Mouse (Mus musculus): ENCODE measurements at regions not wholly inside any gene's neighbourhood (a gene's known extent, or its start where the extent isn't known, plus 50 kb on each side); places are given as distances from the start of the nearest gene placed in this dataset.

GRCm38 (mm10) chr3:56499301-56499700 lies 315.8 kb upstream of the Nbea start:
- TF ChIP-seq HCFC1 (IDR thresholded peaks at IDR 0.05; ENCODE audit: borderline replicate concordance, insufficient read depth, low read length), result no peak
- TF ChIP-seq MAFK (IDR thresholded peaks at IDR 0.05; ENCODE audit: insufficient read depth, low read depth, low read length), result no peak
- no peak for TF ChIP-seq ZC3H11A (IDR thresholded peaks at IDR 0.05; ENCODE audit: borderline replicate concordance, low read depth, low read length)

Measured in ES-E14 (cell line).